Mouse (Mus musculus) 3134 (cell line): ENCODE results near the gene 9930021J03Rik.
A peak's percentile ranks its signal among the peaks of the same experiment; 100 is the strongest.

Source experiments
- DNase-seq: peaks from one replicate; pipeline ENCODE4 v3.0.0-alpha.2; 2011; ENCODE audit warnings: low spot score; ENCODE audit not compliant: insufficient read length; ENCODE audit errors: extremely low read depth

The 9930021J03Rik gene

DNA sequence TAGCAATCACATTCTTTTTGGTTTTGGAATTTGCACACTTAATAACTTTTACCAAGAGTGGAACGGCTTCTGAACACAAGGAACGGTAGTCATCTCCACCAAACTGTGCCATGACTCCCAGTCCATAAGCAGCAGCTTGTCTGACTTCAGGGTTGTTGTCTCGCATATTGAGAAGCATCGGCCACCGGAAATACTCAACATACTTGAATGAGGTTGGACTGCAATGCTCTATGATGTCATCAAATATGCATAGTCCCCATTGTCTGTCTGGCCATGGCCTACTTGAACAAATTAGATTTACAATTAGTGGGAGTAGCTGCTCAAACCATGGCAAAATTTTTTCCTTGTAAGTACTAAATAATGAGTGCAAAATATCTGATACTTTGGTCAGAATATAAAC, 4.2 kb upstream of the 9930021J03Rik start:
- DNase-seq, result no peak

DNA sequence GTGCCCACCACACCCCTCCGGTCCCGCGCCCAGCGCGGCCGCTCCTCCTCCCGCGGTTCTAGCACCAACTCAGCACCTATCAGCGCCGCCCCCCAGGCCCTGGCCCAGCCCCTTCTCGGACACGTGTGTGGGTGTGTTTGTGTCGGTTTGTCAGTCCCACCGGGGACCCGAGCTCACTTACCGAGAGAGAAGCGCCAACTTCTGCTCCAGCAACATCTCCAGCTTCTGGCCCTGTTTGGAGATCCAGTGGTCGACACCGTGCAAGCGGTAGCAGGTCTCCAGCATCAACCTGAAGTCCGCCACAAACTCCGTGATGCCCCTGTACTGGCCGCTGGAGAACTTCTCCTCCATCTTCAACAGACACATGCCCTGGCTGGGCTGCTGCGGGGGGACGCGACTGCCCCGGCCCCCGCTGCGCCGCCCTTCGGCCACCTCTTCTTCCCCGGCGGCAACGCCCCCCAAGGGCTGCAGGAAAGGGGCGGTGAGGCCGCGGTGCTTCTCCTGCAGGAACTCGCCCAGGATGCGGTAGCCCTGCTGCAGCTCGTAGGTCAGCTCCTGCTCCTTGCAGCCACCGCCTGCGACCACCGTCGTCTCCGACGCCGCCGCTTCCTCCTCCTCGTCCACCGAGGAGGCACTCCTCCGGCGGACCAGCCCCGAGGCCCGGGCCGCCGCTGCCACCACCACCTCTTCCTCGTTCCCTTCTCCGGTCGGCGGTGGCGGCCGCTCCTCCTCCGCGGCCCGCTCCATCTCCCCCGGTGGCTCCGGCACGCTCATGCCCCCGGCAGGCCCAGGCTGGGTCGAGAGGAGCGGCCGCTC, 480 bp downstream of the 9930021J03Rik start:
- DNase-seq, result peak; percentile 87

DNA sequence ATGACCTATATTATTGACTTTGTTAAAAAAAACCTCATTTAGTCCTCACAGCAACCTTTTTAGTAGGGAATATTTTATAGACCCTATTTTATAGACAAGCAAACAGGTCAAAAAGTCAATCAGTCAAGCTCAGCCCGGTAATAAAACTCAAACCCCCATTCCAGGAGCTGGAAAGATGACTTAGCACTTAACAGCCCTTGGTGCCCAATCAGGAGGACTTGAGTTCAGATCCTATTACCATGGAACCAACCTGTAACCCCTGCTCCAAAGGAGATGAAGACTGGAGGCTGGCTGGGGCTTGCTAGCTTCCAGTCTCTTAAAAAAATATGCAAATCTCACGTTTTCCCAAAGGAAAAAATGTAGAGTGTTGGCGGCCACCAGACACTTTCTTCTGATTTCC, 1.8 kb downstream of the 9930021J03Rik start:
- no peak for DNase-seq

DNA sequence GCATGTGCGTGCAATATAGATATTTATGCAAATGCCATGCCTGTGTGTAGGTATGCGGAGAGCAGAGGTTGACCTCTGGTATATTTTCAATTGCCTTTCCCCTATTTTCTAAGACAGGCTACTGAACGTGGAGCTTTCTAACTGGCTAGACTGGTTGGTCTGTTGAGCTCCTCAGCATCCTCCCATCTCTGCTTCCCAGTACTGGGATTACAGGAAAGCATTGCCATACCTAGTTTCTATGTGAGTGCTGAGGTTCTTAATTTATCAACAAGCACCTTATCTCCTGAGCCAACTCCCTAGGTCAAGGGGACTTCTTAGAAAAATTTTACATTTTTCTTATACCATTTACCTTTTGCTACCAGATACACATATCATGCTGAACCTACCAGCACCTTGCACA, 8.4 kb downstream of the 9930021J03Rik start:
- no peak for DNase-seq

DNA sequence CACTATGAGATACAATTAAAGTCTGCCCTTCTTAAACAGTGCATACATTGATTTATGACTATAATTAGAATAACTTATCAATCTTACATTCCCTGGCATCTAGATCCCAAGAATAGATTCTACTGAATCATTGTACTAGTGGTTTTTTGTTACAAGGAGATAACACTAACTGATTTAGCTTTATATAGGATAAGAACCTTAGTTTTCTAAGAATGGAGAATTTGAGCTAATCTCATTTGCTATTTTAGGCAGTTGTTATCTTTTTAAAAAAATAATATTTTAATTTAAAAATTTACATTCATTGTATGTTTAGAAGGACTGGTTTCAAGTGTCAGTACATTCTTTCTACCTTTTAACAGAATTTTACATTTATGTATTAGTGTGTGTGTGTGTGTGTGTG, 17.8 kb downstream of the 9930021J03Rik start:
- no peak for DNase-seq

DNA sequence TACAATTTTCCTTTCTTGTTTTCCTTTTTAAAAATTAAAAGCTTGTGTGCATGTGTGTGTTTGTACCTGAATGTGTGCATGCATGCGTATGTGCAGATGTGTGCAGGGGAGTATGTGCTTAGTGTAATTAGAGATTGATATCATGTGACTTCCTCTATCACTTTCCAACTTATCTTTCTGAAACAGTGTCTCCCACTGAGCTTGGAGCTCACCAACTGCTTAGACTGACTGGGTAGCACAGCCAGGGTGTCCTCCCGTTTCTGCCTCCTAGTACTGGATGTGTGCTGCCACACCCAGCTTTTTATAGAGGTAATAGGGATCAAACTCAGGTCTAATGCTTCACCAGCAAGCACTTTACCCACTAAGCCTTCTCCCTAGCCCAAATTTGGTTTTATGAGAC, 22.9 kb downstream of the 9930021J03Rik start:
- DNase-seq, result no peak

DNA sequence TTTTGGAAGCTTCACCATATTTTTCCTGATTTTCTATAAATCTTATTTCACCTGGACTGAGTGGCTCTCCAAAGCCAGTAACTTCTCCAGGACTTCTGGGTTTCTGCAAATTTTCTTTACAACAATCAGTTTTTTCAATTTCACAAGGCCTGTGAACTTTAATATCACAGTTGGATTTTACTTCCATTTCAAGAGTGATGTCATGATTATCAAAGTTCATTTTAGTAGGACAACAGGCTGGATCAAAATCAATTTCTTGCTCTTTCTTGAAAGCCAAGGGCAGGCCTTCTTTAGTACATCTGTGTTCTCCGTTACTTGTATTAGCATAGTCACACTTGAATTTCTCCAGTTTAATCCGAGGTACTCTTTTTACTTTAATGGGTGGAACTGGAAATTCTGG, 51.9 kb downstream of the 9930021J03Rik start:
- no peak for DNase-seq

DNA sequence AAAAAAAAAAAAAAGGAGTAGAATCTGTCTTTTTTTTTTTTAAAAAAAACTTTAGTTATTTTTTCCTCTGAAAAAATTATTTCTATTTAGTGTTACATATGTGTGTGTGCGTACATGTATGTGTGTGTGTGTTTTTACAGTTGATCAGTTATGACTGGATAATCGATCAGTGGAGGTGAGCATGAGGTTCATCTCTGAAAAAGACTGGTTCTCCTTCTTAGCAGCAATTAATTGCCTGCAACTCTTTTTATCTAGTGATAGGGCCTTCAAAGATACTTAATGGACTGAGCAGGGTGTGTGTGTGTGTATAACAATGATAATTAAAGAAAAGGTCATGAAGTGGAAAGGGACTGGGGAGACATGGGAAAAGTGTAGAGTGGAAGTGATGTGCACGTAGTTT, 54.8 kb downstream of the 9930021J03Rik start:
- no peak for DNase-seq

DNA sequence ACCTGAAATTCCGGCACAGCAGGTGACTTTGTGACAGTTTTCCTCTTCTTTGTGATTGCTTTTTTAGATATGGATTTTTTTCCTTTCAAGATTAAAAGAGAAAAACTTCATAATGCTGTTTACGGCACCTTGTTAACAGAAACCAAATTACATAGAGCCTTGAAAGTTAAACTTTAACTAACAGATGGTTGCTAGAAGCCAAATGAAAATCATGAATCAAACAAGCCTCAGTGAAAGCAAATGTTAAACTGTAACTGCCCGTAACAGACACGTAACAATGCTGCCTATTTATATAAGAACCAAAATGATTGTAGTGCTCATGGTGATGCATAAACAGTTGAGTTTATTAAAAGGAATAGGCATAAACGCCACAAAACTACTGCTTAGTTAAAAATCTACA, 62.3 kb downstream of the 9930021J03Rik start:
- DNase-seq, result no peak

DNA sequence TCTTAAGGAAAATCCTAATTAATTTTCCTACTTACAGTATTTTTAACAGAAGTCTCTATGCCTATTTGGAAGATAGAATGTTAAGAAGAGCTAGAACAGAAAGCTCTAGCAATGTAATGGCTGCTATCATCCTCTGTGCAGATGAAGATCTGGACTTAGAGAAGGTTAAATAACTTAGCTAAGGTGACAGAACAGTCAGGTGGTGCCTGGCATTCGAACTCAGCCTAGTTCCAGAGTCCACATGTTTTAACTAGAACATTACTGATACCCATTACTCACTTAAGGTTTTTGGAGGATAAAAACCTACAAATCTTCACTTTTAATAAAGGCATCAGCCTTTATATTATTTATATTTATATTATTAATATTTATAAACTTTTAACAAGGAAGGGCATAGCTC, 65.1 kb downstream of the 9930021J03Rik start:
- DNase-seq, result no peak

DNA sequence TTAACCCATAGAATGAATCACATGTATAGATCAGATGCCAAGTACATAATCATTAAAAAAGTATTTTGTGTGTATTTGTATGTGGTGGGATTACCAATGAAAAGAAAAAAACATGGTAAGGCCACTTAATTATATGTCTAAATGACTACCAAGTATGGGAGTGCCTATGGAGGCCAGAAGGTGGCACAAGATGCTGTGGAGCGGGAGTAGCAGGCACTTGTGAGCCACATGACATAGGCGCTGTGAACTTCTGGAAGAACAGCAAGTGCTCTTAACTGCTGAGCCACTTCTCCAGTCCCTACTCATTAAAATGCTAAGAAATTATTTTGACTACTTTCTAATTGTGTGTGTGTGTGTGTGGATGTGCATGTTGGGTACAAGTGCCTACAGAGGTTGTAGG, 66.2 kb downstream of the 9930021J03Rik start:
- DNase-seq, result no peak

DNA sequence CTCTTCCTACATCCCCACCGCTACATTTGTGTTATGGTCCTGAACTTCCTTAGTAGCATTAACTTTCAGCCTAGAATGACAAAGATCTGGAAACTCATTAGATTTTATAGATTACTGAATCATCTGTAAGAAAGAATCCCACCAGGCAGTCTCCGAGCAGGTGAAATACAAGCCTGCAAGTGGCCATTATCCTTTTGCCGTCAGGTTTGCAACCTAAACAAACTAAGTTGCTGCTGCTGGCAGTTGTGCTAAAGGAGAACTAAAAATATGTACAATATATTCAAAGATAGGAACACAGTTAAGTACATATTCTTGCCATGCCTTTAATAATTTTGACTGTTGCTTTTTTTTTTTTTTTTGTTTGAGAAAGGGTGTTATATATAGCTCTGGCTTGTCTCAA, 70.4 kb downstream of the 9930021J03Rik start:
- no peak for DNase-seq

DNA sequence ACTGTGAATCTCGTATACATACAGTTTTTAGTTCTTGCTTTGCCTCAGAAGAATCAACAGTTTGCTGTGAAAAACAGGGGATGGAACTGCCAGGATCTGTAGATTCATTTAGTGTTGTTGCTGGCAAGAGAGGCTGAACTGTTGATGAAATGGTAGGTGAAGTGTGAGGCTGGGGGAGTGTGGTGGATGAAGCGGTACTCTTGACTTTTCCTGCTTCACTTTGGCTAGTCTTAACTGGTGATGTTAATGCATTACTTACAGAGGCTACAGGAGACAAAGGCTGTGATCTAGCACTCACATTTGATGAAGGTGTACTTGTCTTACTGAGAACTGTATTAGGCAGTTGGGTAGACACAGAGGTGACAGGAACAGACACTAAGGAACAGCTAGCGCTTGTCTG, 87.3 kb downstream of the 9930021J03Rik start:
- no peak for DNase-seq

DNA sequence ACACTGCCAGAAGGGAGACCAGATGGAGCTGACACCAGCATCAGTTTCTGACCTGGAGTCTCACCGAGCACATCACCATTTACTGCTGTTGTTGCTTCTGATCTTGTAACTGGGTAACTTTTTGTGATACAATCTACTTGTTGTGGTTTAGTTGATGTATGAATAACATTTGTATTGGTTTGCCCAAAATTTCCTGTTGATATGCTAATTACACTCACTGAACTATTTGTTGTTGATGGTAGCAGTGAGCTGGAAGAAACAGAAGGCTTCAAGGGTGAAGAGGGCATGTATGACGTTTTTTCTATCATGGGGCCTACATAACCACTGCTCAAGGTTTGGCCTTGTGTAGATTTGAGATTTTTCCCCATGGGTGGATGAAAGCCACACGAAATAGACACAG, 87.9 kb downstream of the 9930021J03Rik start:
- DNase-seq, result no peak

DNA sequence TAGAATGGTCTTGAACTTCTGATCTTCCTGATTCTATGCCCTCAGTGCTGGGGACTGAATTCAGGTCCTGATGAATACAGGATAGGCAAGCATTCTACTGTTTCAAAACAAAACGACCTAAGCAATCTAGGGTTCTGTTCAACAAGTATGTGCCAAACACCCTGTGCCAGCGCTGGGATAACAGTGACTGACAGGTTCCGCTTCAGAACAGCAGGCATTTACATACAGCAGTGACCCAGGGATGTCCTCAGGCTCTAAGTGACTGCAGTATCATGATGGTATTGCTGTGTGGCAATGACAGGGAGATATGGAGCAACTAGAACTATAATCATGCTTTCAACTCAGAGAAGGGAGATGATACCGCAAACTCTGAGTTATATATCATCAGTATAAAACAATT, 92.3 kb downstream of the 9930021J03Rik start:
- no peak for DNase-seq

DNA sequence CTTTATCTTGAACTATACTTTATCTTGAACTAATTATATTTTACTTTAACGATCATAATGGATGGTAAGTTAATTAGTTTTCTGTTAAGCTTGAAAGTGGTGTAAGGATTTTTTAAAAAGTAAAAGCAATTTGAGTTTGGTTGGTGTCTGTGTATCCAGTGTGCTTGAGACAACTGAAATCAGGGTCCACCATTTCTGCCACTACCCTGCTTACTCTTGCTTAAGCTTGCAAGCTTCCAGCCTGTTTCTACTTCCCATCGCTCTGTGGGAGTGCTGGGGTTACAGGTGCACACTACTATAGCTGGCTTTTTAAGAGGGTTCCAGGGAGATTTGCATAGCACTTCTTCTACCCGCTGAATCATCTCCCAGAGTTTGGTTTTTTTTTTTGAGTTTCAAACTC, 96.3 kb downstream of the 9930021J03Rik start:
- no peak for DNase-seq

DNA sequence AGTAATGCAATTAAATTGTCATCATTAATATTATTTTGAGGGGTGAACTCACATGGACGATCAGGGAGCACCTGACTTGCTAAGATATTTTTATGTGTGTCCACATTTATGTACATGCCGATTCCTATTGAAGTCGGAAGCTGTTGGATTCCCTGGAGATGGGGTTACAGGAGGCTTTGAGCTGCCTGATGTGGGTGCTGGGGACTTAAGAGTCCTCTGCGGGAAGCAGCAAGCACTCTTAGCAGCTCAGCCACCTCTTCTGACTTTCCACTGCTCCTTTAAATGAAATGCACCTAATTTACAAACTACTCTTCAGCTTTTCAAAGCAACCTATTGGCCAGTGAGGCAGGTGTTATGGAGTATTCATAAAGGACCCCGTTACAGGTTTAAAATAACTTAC, 97.3 kb downstream of the 9930021J03Rik start:
- DNase-seq, result no peak

DNA sequence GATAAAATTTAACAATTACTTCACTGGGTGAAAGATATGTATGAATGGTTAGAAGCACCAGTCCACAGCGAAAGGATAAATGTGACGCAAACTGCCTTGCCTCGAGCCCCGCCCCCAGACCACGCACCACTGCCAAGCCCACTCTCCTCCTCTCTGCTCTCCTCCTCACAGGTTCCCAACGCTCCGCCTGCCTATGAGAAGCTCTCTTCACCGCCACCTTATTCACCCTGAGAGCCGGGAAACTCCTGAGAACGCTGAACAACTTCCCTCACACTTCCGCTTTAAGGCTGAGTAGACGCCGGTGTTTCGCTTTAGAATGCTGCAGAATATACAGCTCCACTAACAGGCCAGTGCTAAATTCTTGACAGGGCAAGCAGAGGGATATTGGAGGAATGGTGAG, 97.8 kb downstream of the 9930021J03Rik start:
- DNase-seq, result no peak

DNA sequence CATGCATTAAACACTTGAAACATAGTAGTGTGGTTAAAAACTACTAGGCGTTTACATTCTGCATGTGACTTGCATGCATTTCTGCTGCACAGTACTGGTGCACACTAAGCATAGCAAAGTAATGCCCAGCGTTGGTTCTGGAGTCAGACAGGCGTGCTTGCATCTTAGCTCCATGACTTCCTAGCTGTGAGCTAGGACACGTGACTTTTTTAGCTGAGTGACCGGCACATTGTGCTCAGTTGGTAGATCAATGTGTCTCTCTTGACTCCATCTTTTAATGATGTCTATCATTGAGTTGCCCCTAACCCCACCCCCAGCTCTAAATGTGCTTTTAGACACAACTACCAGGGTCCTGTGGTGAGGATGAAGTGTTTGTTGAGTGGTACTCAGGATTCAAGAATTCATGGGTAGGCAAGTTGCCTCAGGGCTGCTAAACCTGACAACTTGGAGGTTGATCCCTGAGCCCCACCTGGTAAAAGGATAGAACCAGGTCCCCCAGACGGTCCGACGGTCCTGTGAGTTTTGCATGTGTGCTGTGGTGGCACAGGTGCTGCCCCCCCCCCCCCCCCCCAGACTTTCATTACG, 98.4 kb downstream of the 9930021J03Rik start:
- DNase-seq, result no peak

DNA sequence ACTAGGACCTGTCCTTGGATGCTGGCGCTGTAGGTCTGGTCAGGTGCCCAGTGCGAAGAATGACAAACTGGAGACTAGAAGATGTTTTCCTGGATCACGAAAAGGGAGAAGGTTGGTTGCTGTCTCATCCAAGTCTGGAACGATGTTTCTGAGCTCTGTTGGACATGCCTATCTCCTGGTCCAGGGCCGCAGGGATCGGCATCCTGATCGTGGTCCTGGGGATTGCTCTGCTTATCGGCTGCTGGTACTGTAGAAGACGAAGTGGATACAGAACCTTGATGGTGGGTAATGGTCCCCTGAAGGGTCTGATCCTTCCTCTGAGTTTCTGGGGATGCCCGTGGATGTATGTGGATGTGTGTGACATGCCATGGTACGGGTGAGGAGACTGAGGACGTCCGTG, 101.4 kb downstream of the 9930021J03Rik start:
- DNase-seq, result no peak

DNA sequence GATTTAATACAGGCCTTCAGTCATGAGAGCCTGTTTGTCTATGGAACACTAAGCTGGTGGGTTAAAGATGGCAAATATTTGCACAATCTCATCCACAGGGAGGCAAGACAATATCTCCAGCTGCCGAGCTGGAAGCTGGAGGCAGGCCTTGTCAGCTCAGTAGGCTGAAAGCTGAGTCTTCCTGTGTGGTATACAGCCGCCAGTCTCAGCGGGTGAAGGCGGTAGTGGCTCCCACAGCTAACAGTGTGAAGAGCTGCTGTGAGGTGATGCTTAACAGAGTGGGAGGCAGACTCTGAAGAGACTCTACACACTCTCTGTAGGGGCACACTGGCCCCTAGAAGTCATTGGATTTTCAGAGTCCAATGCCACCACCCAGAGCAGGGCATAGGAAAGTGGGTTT, 104.1 kb downstream of the 9930021J03Rik start:
- no peak for DNase-seq

DNA sequence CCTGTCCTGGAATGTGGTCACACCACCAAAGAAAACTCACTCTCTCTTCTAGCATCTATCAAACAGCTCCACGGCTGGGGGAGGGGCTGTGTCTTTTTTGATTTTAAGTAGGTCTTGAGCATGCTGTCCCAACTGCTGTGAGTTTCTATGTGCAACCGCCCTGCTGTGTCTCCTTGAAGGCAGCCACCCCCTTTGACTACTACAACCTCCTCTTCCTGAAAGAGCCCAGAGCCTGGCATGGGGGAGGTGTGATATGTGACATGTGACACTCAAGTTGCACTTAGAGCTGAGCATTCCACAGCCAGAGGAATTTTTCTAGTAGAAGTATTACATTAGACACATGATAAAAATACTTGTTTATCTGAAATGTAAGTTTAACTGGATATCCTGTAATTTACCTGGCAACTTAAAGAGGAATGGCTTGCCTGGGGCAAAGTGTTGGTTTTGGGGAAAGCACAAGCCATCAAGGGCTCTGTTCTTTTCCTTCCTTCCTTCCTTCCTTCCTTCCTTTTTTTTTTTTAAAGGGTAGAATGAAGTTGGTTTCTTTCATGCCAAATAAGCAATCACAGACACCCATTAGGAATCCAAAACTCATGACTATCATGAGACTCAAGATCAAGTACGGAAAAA, 108.4 kb downstream of the 9930021J03Rik start, which contains the start of gene Mlana:
TSS of gene Mlana (plus strand) at position 580 of the 630 bp plus-strand sequence.
- DNase-seq, result no peak
